Mouse (Mus musculus) ES-E14 (cell line): ENCODE data around the gene Cryga. TPM values are rescaled to one million over a fixed set of nuclear protein-coding genes. Genes with fewer than 3 reads are reported as not detected.
A peak's percentile ranks its signal among the peaks of the same experiment; 100 is the strongest.

Experiments used
- DNase-seq: peaks from one replicate; pipeline ENCODE4 v3.0.0-alpha.2; 2013; ENCODE audit warnings: low read depth, low spot score
- H3K27ac ChIP-seq: 2 replicates; pipeline ENCODE4 v1.5.1; 2012; ENCODE audit warnings: low read depth, mild to moderate bottlenecking, low read length, moderate library complexity, mixed read lengths; ENCODE audit not compliant: poor library complexity, insufficient read depth, severe bottlenecking
- H3K36me3 ChIP-seq: 2 replicates; pipeline ENCODE4 v1.6.1; 2012; ENCODE audit warnings: mild to moderate bottlenecking, low read length, moderate library complexity, mixed read lengths; ENCODE audit not compliant: control insufficient read depth, poor library complexity, insufficient read depth, severe bottlenecking
- H3K4me1 ChIP-seq, 2 experiments: fragments of 150-350 bp in 1 of 2; sonication (generic) in 1 of 2; 2 replicates each; pipeline ENCODE4 v1.6.1; 2012; ENCODE audit warnings: low read length in 2 of 2, mild to moderate bottlenecking in 1 of 2, mixed read lengths in 1 of 2; ENCODE audit not compliant: control insufficient read depth in 2 of 2, insufficient read depth in 2 of 2, poor library complexity in 1 of 2
- H3K4me3 ChIP-seq, 2 experiments: fragments of 150-350 bp in 1 of 2; sonication (generic) in 1 of 2; 2 replicates each; pipeline ENCODE4 v1.5.1; 2012; ENCODE audit warnings: low read length in 2 of 2, low read depth in 1 of 2, mild to moderate bottlenecking in 1 of 2, mixed read lengths in 1 of 2; ENCODE audit not compliant: insufficient read depth in 1 of 2, poor library complexity in 1 of 2, severe bottlenecking in 1 of 2
- H3K9ac ChIP-seq: 2 replicates; pipeline ENCODE4 v1.6.1; 2012; ENCODE audit warnings: low read depth, mild to moderate bottlenecking, low read length, mixed read lengths; ENCODE audit not compliant: poor library complexity, insufficient read depth, severe bottlenecking
- H3K9me3 ChIP-seq: fragments of 150-350 bp; sonication (generic); 2 replicates; pipeline ENCODE4 v1.6.1; 2012; ENCODE audit warnings: low read depth, mild to moderate bottlenecking, low read length; ENCODE audit not compliant: control insufficient read depth, insufficient read depth
- CHD2 ChIP-seq: IDR thresholded peaks from 2 replicates; pipeline ENCODE4 v1.6.1; 2014; ENCODE audit warnings: mild to moderate bottlenecking, low read depth, low read length, inconsistent platforms
- HCFC1 ChIP-seq: IDR thresholded peaks from 2 replicates; pipeline ENCODE4 v1.6.1; 2012; ENCODE audit warnings: low read length, inconsistent platforms, borderline replicate concordance; ENCODE audit not compliant: insufficient read depth
- MAFK ChIP-seq: IDR thresholded peaks from 2 replicates; pipeline ENCODE4 v1.6.1; 2014; ENCODE audit warnings: mild to moderate bottlenecking, low read depth, low read length, inconsistent platforms; ENCODE audit not compliant: insufficient read depth
- ZC3H11A ChIP-seq: IDR thresholded peaks from 2 replicates; pipeline ENCODE4 v1.6.1; 2012; ENCODE audit warnings: low read depth, mild to moderate bottlenecking, inconsistent platforms, low read length, borderline replicate concordance
- ZNF384 ChIP-seq: IDR thresholded peaks from 2 replicates; pipeline ENCODE4 v1.6.1; 2012; ENCODE audit warnings: low read depth, low read length, inconsistent platforms
- in situ Hi-C, 2 experiments: fragments of 600-800 bp; cut with MboI; formaldehyde crosslinking; loops; one replicate each; pipeline ENCODE4 v1.15.1; 2025; ENCODE audit warnings: low sequenced_read_pairs in 2 of 2, inconsistent platforms in 1 of 2; ENCODE audit not compliant: unreplicated experiment in 2 of 2
- total RNA-seq: library from RNA; depleted of rRNA; stranded (reverse); fragments of 300-350 nt; gene quantifications from 2 replicates; pipeline ENCODE4 v1.2.3, GENCODE M21; 2012

Gene Cryga
- total RNA-seq, 1 experiment: 2.3 TPM

GRCm38 (mm10) chr1:65112807-65113196 is 9.6 kb upstream of the Cryga start:
- H3K4me3 ChIP-seq: peak overlapping the region; percentile 4 to 13; a peak in 1 of 4 replicates
- peaks cover 2 to 8% of the 10 kb centered on the region in 2 experiments; a peak in 2 of 4 replicates for H3K4me1 ChIP-seq
- in situ Hi-C loops: no loop called here
- no peak overlapping the region for H3K27ac ChIP-seq
- H3K9me3 ChIP-seq: no peaks in the 10 kb centered on the region
- H3K36me3 ChIP-seq: no peaks in the 10 kb centered on the region; the same call in 1 of the 2 replicates
- no peak for DNase-seq
- H3K9ac ChIP-seq: peak overlapping the region; percentile 7; the same call in 1 of the 2 replicates
- TF ChIP-seq ZC3H11A (no peak), MAFK (no peak), CHD2 (no peak), ZNF384 (no peak), HCFC1 (no peak)

- H3K36me3 ChIP-seq: no peaks in the 10 kb centered on the region; the same call in 1 of the 2 replicates
- H3K27ac ChIP-seq: no peak overlapping the region
- H3K4me1 ChIP-seq: peaks cover 2 to 8% of the 10 kb centered on the region in 2 experiments; a peak in 2 of 4 replicates
- H3K9me3 ChIP-seq: no peaks in the 10 kb centered on the region
- in situ Hi-C loops: no loop called here
- H3K4me3 ChIP-seq: peak overlapping the region in 1 of 2 experiments; percentile 37; a peak in 2 of 4 replicates
- TF ChIP-seq MAFK (no peak), HCFC1 (no peak), ZC3H11A (0 out of 2 replicates have a peak, but pooled peaks have one; percentile 15), ZNF384 (peak; percentile 33; the same call in 1 of the 2 replicates)
- peak; percentile 88 for DNase-seq
- H3K9ac ChIP-seq: no peak overlapping the region; the same call in 1 of the 2 replicates
These were observed 9.0 kb upstream of the Cryga start for GRCm38 (mm10) chr1:65112031-65112806.

GRCm38 (mm10) chr1:65109756-65110435 is 6.7 kb upstream of the Cryga start:
- Histone ChIP-seq H3K4me1 (peaks cover 2 to 8% of the 10 kb centered on the region in 2 experiments; a peak in 2 of 4 replicates), H3K4me3 (peak overlapping the region; percentile 40 to 80), H3K9me3 (no peaks in the 10 kb centered on the region), H3K27ac (peak overlapping the region; percentile 97), H3K9ac (peak overlapping the region; percentile 91), H3K36me3 (no peaks in the 10 kb centered on the region; the same call in 1 of the 2 replicates)
- peak; percentile 44 for DNase-seq
- in situ Hi-C loops: no loop called here
- no peak for TF ChIP-seq HCFC1
- no peak for TF ChIP-seq CHD2
- no peak for TF ChIP-seq ZNF384
- TF ChIP-seq ZC3H11A: no peak

- peaks cover 2 to 8% of the 10 kb centered on the region in 2 experiments; a peak in 2 of 4 replicates for H3K4me1 ChIP-seq
- H3K9ac ChIP-seq: peak overlapping the region; percentile 91; the same call in 1 of the 2 replicates
- TF ChIP-seq CHD2 (no peak), ZNF384 (no peak), ZC3H11A (no peak), MAFK (no peak), HCFC1 (no peak)
- DNase-seq: no peak
- no peaks in the 10 kb centered on the region for H3K9me3 ChIP-seq
- in situ Hi-C loops: no loop called here
- no peaks in the 10 kb centered on the region; the same call in 1 of the 2 replicates for H3K36me3 ChIP-seq
- peak overlapping the region; percentile 40 to 80 for H3K4me3 ChIP-seq
- no peak overlapping the region; the same call in 1 of the 2 replicates for H3K27ac ChIP-seq
These were observed 6.0 kb upstream of the Cryga start for GRCm38 (mm10) chr1:65109196-65109595.
